Mouse (Mus musculus) forebrain, postnatal 0 days (tissue): ENCODE results near the gene Grasp. TPM values are rescaled to one million over a fixed set of nuclear protein-coding genes. Genes with fewer than 3 reads are reported as not detected.

Experiments used
- ATAC-seq: fragments of 200-750 bp; cut with Nextera tagmentation; 2 replicates; pipeline ENCODE4 v1.8.0; 2017; ENCODE audit warnings: mild to moderate bottlenecking, moderate library complexity
- DNase-seq: peaks from one replicate; pipeline ENCODE4 v3.0.0-alpha.2; 2015
- H3K27ac ChIP-seq: fragments of 300-500 bp; sonication (generic); 2 replicates; pipeline ENCODE4 v1.5.1; 2014; ENCODE audit warnings: low read depth, mild to moderate bottlenecking, antibody characterized with exemption, low read length, moderate library complexity, mixed read lengths
- H3K27me3 ChIP-seq: fragments of 300-500 bp; sonication (generic); 2 replicates; pipeline ENCODE4 v1.6.1; 2014; ENCODE audit warnings: mild to moderate bottlenecking, low read length, mixed read lengths; ENCODE audit not compliant: insufficient read depth
- H3K36me3 ChIP-seq: fragments of 300-500 bp; sonication (generic); 2 replicates; pipeline ENCODE4 v1.6.1; 2014; ENCODE audit warnings: mild to moderate bottlenecking, moderate library complexity; ENCODE audit not compliant: insufficient read depth
- H3K4me1 ChIP-seq: fragments of 300-500 bp; sonication (generic); 2 replicates; pipeline ENCODE4 v1.6.1; 2014; ENCODE audit warnings: antibody characterized with exemption; ENCODE audit not compliant: insufficient read depth
- H3K4me2 ChIP-seq: fragments of 300-500 bp; sonication (generic); 2 replicates; pipeline ENCODE4 v1.6.1; 2014; ENCODE audit warnings: low read depth, mild to moderate bottlenecking, moderate library complexity
- H3K4me3 ChIP-seq: fragments of 300-500 bp; sonication (generic); 2 replicates; pipeline ENCODE4 v1.5.1; 2014; ENCODE audit warnings: low read depth, low read length, mixed read lengths
- H3K9ac ChIP-seq: fragments of 300-500 bp; sonication (generic); 2 replicates; pipeline ENCODE4 v1.6.1; 2014; ENCODE audit warnings: mild to moderate bottlenecking
- H3K9me3 ChIP-seq: fragments of 300-500 bp; sonication (generic); 2 replicates; pipeline ENCODE4 v1.6.1; 2016; ENCODE audit warnings: low read length
- CTCF ChIP-seq: sonication (generic); IDR thresholded peaks from 2 replicates; pipeline ENCODE4 v1.5.1; 2016; ENCODE audit warnings: antibody characterized with exemption, control low read depth, low read depth
- WGBS: fragments of 180-500 bp; shearing (Covaris S2); extraction: QIAGEN DNeasy Blood & Tissue Kit; methylation state at CpG from one replicate; pipeline ENCODE4 v1.1.7; 2014; 5-methylcytosine and 5-hydroxymethylcytosine counted together
- polyA plus RNA-seq: library from polyadenylated mRNA; unstranded; fragments of >200 nt; fragmentation: Nextera tagmentation; extraction: Ambion mirVana; gene quantifications from 2 replicates; pipeline ENCODE4 v1.2.1, GENCODE M21; 2015
- total RNA-seq: library from RNA; depleted of rRNA; stranded (reverse); fragments of >200 nt; gene quantifications from 2 replicates; pipeline ENCODE4 v1.2.3, GENCODE M21; 2014; rRNA removed

Grasp gene
- 8.8 and 11.1 TPM in 2 replicates for total RNA-seq
- 3.3 and 3.4 TPM in 2 replicates for polyA plus RNA-seq

DNA sequence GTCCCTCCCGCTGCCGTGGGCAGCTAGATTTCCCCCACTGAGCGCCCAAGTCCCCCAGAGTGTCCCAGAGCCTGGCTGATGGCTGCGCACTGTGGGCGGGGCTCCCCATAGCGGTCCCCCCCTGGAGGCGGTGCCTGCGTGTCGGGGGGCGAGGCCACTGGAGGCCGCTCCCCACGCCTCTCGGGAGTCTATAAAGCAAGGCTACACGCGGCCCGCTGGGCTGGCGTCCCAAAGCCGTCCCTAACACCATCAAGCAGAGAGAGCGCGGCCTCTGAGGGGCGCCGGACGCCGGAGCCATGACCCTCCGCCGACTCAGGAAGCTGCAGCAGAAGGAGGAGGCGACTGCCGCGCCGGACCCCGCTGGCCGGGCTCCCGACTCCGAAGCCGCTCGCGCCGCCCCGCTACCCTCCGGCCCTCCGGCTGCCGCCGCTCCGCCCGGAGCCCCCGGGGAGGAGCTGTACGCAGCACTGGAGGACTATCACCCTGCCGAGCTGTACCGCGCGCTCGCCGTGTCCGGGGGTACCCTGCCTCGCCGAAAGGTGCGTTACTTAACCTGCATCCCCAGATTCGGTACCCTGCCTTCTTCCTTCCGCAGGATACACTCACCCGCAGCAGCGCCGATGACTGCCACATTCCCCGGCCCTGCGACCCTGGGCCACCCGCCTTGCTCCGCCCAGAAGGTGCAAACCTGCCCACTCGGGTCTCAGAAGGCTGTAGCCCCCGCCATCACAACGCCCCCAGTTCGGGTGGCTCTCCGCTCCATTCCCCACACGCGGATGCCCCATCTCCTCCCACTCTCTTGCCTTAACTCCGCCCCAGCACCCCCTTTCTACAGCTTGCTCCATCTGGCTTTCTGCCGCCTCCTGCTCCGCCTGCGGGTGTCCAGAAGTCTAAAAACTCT, at the start of gene Grasp:
Grasp (plus strand) TSS at position 183 of the 901 bp plus-strand sequence.
- no peaks in the 10 kb centered on the region for H3K27me3 ChIP-seq
- under 1% methylated on average over 62 of the region's 77 CpGs for WGBS
- ATAC-seq (peak; percentile 87), DNase-seq (peak; percentile 85)
- H3K9me3 ChIP-seq = no peaks in the 10 kb centered on the region
- peak within 1 kb of the TSS; percentile 94 for H3K4me2 ChIP-seq
- 0 out of 2 replicates have a peak, but pooled peaks cover 3% of the 10 kb centered on the region for H3K36me3 ChIP-seq
- H3K4me1 ChIP-seq = peaks cover 5% of the 10 kb centered on the region; the same call in 1 of the 2 replicates
- no peak for TF ChIP-seq CTCF
- no peak within 1 kb of the TSS for H3K27ac ChIP-seq
- H3K9ac ChIP-seq = peak within 1 kb of the TSS; percentile 72
- H3K4me3 ChIP-seq = peak within 1 kb of the TSS; percentile 79

DNA sequence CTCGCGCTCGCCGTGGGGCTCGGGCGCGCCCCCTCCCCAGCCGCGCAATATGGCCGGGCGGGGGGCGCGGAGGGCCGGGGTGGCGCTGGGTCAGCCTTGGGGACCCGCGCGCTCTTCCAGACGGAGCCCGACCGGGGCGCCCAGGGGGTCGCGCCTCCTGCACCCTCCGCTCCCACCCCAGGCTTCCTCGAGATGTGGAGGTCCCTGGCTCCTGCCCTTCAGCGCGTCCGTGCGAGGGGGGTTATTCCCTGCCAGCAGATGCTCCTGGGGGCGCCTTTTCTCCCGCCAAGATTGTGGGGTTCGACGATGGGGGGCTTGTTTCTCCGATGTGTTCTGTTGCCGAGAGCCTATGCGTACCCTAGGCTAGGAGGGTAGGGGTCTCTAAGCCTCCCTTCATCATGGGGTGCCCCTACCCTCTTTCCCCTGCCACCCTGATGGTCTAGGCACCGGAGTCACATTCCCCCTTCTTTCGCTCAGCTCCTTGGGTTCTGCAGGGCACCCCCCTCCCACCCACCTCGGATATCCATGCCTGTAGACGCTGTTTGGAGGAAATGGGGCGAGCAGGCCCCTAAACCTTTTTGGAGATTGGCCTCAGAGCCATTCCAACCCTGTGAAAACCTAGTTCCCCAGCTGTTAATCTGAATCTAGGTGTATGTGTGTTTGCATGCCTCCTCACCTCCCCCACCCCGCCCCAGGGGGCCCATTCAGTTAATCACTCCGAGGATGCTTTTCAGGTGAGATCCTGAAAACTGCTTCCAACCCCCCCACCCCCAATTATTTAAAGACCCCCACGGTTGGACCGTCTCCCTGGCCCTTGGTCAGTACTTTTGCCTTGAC, 49.5 kb upstream of the Grasp start:
- H3K9ac ChIP-seq = peak overlapping the region; percentile 91
- H3K4me1 ChIP-seq = peaks cover 23% of the 10 kb centered on the region
- peak overlapping the region; percentile 90 for H3K4me3 ChIP-seq
- peak; percentile 47 for ATAC-seq
- no peaks in the 10 kb centered on the region for H3K27me3 ChIP-seq
- no peaks in the 10 kb centered on the region for H3K9me3 ChIP-seq
- H3K4me2 ChIP-seq = peak overlapping the region; percentile 82
- H3K36me3 ChIP-seq = no peaks in the 10 kb centered on the region
- TF ChIP-seq CTCF = no peak; the same call in 1 of the 2 replicates
- H3K27ac ChIP-seq = peak overlapping the region; percentile 85
- WGBS = 2% methylated on average over 38 of the region's 46 CpGs
- peak; percentile 46 for DNase-seq

DNA sequence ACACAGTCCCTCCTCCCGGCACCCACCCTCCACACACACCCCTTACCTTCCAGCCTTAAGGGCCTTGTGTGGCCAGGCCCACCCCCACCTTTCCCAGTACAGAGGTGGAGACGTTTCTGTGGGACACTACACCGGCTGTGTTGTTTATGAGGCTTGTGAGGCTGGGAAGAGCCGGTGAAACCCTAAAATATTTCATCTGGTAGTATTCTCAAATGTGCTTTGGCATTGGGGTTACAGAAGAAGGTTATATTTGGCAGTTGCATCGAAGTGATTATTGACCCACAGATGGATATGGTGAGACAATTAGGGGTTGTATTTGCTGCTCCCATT, 48.9 kb upstream of the Grasp start:
- peak overlapping the region; percentile 90 for H3K4me3 ChIP-seq
- peak overlapping the region; percentile 82 for H3K4me2 ChIP-seq
- peak overlapping the region; percentile 85 for H3K27ac ChIP-seq
- peak; percentile 24 for DNase-seq
- H3K36me3 ChIP-seq = no peaks in the 10 kb centered on the region
- 7% methylated on average over 5 of the region's 5 CpGs for WGBS
- no peaks in the 10 kb centered on the region for H3K27me3 ChIP-seq
- peaks cover 23% of the 10 kb centered on the region for H3K4me1 ChIP-seq
- no peaks in the 10 kb centered on the region for H3K9me3 ChIP-seq
- no peak for ATAC-seq
- TF ChIP-seq CTCF = no peak
- peak overlapping the region; percentile 91 for H3K9ac ChIP-seq

DNA sequence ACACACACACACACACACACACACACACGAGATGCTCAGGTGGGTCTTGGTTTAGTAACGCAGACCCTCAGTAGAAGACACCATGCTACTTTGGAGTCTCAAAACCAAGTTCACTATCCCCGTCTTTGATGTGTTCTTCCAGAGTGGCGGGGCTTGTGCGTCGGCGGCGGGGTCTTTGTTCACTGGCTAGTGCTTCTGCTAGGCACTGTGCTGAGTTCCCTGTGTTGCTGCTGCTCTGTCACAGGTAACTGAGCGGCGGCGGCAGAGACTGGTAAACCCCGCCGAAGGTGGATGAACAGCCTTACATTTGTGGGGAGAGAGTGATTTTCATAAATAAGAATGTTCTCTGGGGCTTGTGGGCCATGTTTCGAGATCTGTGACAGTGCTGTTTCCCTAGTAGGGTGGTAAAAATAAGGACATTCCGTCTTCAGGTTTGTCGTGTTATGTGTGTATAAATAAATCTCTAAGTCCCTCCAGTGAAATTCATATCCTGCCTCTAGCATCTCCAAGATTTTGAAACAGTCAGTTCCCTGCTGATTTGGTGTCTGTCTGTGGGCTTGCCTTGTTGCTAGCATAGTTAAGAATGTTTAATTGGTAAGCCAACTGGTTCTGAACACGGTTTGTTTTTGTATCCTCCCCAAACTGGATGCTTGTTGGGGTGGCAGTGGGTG, 48.2 kb upstream of the Grasp start:
- DNase-seq = peak; percentile 48
- peaks cover 23% of the 10 kb centered on the region for H3K4me1 ChIP-seq
- peak overlapping the region; percentile 82 for H3K4me2 ChIP-seq
- TF ChIP-seq CTCF = no peak
- WGBS = 13% methylated on average over 17 of the region's 17 CpGs
- peak overlapping the region; percentile 59 for H3K27ac ChIP-seq
- peak overlapping the region; percentile 91 for H3K9ac ChIP-seq
- peak overlapping the region; percentile 90 for H3K4me3 ChIP-seq
- no peaks in the 10 kb centered on the region for H3K36me3 ChIP-seq
- H3K9me3 ChIP-seq = no peaks in the 10 kb centered on the region
- no peak for ATAC-seq
- no peaks in the 10 kb centered on the region for H3K27me3 ChIP-seq

DNA sequence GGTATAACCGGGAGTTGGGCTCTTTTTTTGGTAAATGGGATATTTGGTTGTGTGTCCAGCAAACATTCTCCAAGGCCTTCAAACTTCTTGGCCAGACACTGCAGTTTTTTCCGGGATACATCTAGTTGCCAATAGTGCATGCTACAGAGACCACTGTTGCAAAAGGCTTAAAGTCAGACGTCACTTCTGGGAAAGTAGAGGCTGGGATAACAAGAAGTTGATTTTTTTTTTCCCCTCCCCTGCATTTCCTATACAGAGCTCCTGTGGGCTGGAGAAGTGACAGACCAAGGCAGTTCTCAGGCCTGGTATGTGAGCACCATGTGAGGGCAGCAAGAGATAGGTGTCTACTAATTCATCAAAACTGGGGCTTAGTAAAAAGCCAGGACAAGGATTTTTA, 47.7 kb upstream of the Grasp start:
- Histone ChIP-seq H3K27me3 (no peaks in the 10 kb centered on the region), H3K36me3 (no peaks in the 10 kb centered on the region), H3K4me2 (peak overlapping the region; percentile 82), H3K27ac (0 out of 2 replicates have a peak overlapping the region, but pooled peaks have one; percentile 59), H3K9me3 (no peaks in the 10 kb centered on the region), H3K9ac (peak overlapping the region; percentile 91; the same call in 1 of the 2 replicates), H3K4me1 (peaks cover 23% of the 10 kb centered on the region), H3K4me3 (peak overlapping the region; percentile 90)
- TF ChIP-seq CTCF = no peak
- ATAC-seq (no peak), DNase-seq (no peak)
- 29% methylated on average over 3 of the region's 3 CpGs for WGBS
